Mouse (Mus musculus) hindbrain, embryonic 10.5 days (tissue): ENCODE measurements around the gene Aph1a. TPM values are rescaled to one million over a fixed set of nuclear protein-coding genes. Genes with fewer than 3 reads are reported as not detected.
"Not testable (repeated sequence)": the region's sequence is repeated elsewhere in the genome, so short reads cannot be mapped to it uniquely, and the experiment has no call there.

Experiments used
- DNase-seq: peaks from one replicate; pipeline ENCODE4 v3.0.0-alpha.2; 2017; ENCODE audit warnings: low spot score
- H3K27ac ChIP-seq: fragments of 300-500 bp; sonication (generic); 2 replicates; pipeline ENCODE4 v1.5.1; 2016; ENCODE audit warnings: mild to moderate bottlenecking, moderate library complexity
- H3K27me3 ChIP-seq: fragments of 300-500 bp; sonication (generic); 2 replicates; pipeline ENCODE4 v1.6.1; 2016; ENCODE audit warnings: mild to moderate bottlenecking; ENCODE audit not compliant: poor library complexity, insufficient read depth, severe bottlenecking
- H3K36me3 ChIP-seq: fragments of 300-500 bp; sonication (generic); 2 replicates; pipeline ENCODE4 v1.6.1; 2016; ENCODE audit warnings: mild to moderate bottlenecking, moderate library complexity
- H3K4me1 ChIP-seq: fragments of 300-500 bp; sonication (generic); replicated peaks from 2 replicates; pipeline ENCODE4 v1.6.1; 2016; ENCODE audit warnings: mild to moderate bottlenecking
- H3K4me3 ChIP-seq: fragments of 300-500 bp; sonication (generic); 2 replicates; pipeline ENCODE4 v1.5.1; 2016; ENCODE audit warnings: mild to moderate bottlenecking, moderate library complexity
- H3K9me3 ChIP-seq: fragments of 300-500 bp; sonication (generic); 2 replicates; pipeline ENCODE4 v1.6.1; 2016; ENCODE audit warnings: mild to moderate bottlenecking, moderate library complexity
- WGBS: fragments of 180-500 bp; shearing (Covaris S2); methylation state at CpG from one replicate; pipeline ENCODE4 v1.1.7; 2016; 5-methylcytosine and 5-hydroxymethylcytosine counted together
- polyA plus RNA-seq: library from polyadenylated mRNA; unstranded; fragments of >200 nt; fragmentation: Nextera tagmentation; extraction: Ambion mirVana; gene quantifications from 2 replicates; pipeline ENCODE4 v1.2.1, GENCODE M21; 2016

The Aph1a gene
- 33.9 and 35.8 TPM in 2 replicates for polyA plus RNA-seq

GRCm38 (mm10) chr3:95893606-95894316, at the start of gene Aph1a:
TSS of gene Aph1a (plus strand) at chr3:95893969.
- Histone ChIP-seq H3K36me3 (peaks cover 22% of the 10 kb centered on the region), H3K4me3 (peak within 1 kb of the TSS; percentile 77), H3K27ac (peak within 1 kb of the TSS; percentile 88), H3K4me1 (peaks cover 44% of the 10 kb centered on the region)
- not testable (repeated sequence) for H3K9me3 ChIP-seq, H3K27me3 ChIP-seq
- under 1% methylated on average over 30 of the region's 43 CpGs for WGBS
- peak; percentile 97 for DNase-seq

- H3K4me3 ChIP-seq: no peak overlapping the region
- peaks cover 79% of the 10 kb centered on the region for H3K36me3 ChIP-seq
- DNase-seq: no peak
- 88% methylated on average over 4 of the region's 4 CpGs for WGBS
- no peaks in the 10 kb centered on the region for H3K9me3 ChIP-seq
- H3K27ac ChIP-seq: no peak overlapping the region
- H3K4me1 ChIP-seq: peaks cover 6% of the 10 kb centered on the region
- no peaks in the 10 kb centered on the region for H3K27me3 ChIP-seq
Observed at GRCm38 (mm10) chr3:95850611-95851010, 43.2 kb upstream of the Aph1a start.

GRCm38 (mm10) chr3:95851317-95851716, 42.5 kb upstream of the Aph1a start:
- Histone ChIP-seq H3K4me1 (peaks cover 6% of the 10 kb centered on the region), H3K4me3 (no peak overlapping the region), H3K36me3 (peaks cover 72% of the 10 kb centered on the region), H3K9me3 (no peaks in the 10 kb centered on the region), H3K27ac (no peak overlapping the region), H3K27me3 (no peaks in the 10 kb centered on the region)
- 95% methylated on average over 8 of the region's 8 CpGs for WGBS
- DNase-seq: no peak

GRCm38 (mm10) chr3:95855502-95856089, 38.2 kb upstream of the Aph1a start, which contains the start of gene Prpf3:
TSS of gene Prpf3 (minus strand) at chr3:95855885.
- WGBS: under 1% methylated on average over 56 of the region's 56 CpGs
- peak within 1 kb of the TSS; percentile 96 for H3K4me3 ChIP-seq
- peaks cover 29% of the 10 kb centered on the region for H3K36me3 ChIP-seq
- DNase-seq: peak; percentile 93
- no peaks in the 10 kb centered on the region for H3K9me3 ChIP-seq
- peaks cover 6% of the 10 kb centered on the region for H3K4me1 ChIP-seq
- no peaks in the 10 kb centered on the region for H3K27me3 ChIP-seq
- peak within 1 kb of the TSS; percentile 93 for H3K27ac ChIP-seq

GRCm38 (mm10) chr3:95856115-95856514, 37.7 kb upstream of the Aph1a start:
- Histone ChIP-seq H3K4me1 (peaks cover 6% of the 10 kb centered on the region), H3K27ac (peak overlapping the region; percentile 93), H3K36me3 (peaks cover 24% of the 10 kb centered on the region), H3K27me3 (no peaks in the 10 kb centered on the region), H3K4me3 (peak overlapping the region; percentile 96), H3K9me3 (no peaks in the 10 kb centered on the region)
- 29% methylated on average over 7 of the region's 7 CpGs for WGBS
- no peak for DNase-seq

- not testable (repeated sequence) for H3K9me3 ChIP-seq, DNase-seq, H3K27ac ChIP-seq, H3K4me3 ChIP-seq, H3K4me1 ChIP-seq, H3K27me3 ChIP-seq
- H3K36me3 ChIP-seq: peaks cover 24% of the 10 kb centered on the region
- 78% methylated on average over 1 of the region's 1 CpGs for WGBS
Observed at GRCm38 (mm10) chr3:95857050-95857449, 36.7 kb upstream of the Aph1a start.

- H3K4me1 ChIP-seq, H3K9me3 ChIP-seq, H3K27ac ChIP-seq, H3K27me3 ChIP-seq, DNase-seq, H3K4me3 ChIP-seq: not testable (repeated sequence)
- 84% methylated on average over 3 of the region's 3 CpGs for WGBS
- H3K36me3 ChIP-seq: peaks cover 22% of the 10 kb centered on the region
Observed at GRCm38 (mm10) chr3:95858278-95858677, 35.5 kb upstream of the Aph1a start.

- Histone ChIP-seq H3K27ac (no peak overlapping the region), H3K27me3 (no peaks in the 10 kb centered on the region), H3K36me3 (peaks cover 38% of the 10 kb centered on the region), H3K4me1 (no peaks in the 10 kb centered on the region; the same call in 1 of the 2 replicates), H3K9me3 (no peaks in the 10 kb centered on the region), H3K4me3 (no peak overlapping the region)
- 80% methylated on average over 3 of the region's 3 CpGs for WGBS
- DNase-seq: no peak
Observed at GRCm38 (mm10) chr3:95860323-95860722, 33.4 kb upstream of the Aph1a start.

- Histone ChIP-seq H3K4me1 (no peaks in the 10 kb centered on the region; the same call in 1 of the 2 replicates), H3K36me3 (peaks cover 45% of the 10 kb centered on the region), H3K27ac (no peak overlapping the region), H3K27me3 (no peaks in the 10 kb centered on the region), H3K4me3 (no peak overlapping the region), H3K9me3 (no peaks in the 10 kb centered on the region)
- no peak for DNase-seq
- 78% methylated on average over 10 of the region's 10 CpGs for whole genome bisulfite sequencing
Observed at GRCm38 (mm10) chr3:95861216-95861615, 32.6 kb upstream of the Aph1a start.

- H3K27me3 ChIP-seq: no peaks in the 10 kb centered on the region
- no peaks in the 10 kb centered on the region for H3K4me1 ChIP-seq
- 39% methylated on average over 2 of the region's 2 CpGs for WGBS
- no peak overlapping the region for H3K27ac ChIP-seq
- peak; percentile 50 for DNase-seq
- H3K4me3 ChIP-seq: no peak overlapping the region
- H3K9me3 ChIP-seq: no peaks in the 10 kb centered on the region
- H3K36me3 ChIP-seq: peaks cover 51% of the 10 kb centered on the region
Observed at GRCm38 (mm10) chr3:95861796-95862195, 32.0 kb upstream of the Aph1a start.

- 81% methylated on average over 7 of the region's 7 CpGs for WGBS
- Histone ChIP-seq H3K27me3 (no peaks in the 10 kb centered on the region), H3K9me3 (no peaks in the 10 kb centered on the region), H3K36me3 (peaks cover 69% of the 10 kb centered on the region), H3K4me1 (no peaks in the 10 kb centered on the region), H3K27ac (no peak overlapping the region), H3K4me3 (no peak overlapping the region)
- no peak for DNase-seq
Observed at GRCm38 (mm10) chr3:95863578-95863977, 30.2 kb upstream of the Aph1a start.

- H3K4me1 ChIP-seq: peaks cover 2% of the 10 kb centered on the region
- no peaks in the 10 kb centered on the region for H3K27me3 ChIP-seq
- 95% methylated on average over 5 of the region's 5 CpGs for WGBS
- H3K4me3 ChIP-seq: no peak overlapping the region
- H3K9me3 ChIP-seq: no peaks in the 10 kb centered on the region
- H3K36me3 ChIP-seq: peaks cover 82% of the 10 kb centered on the region
- no peak overlapping the region for H3K27ac ChIP-seq
- DNase-seq: no peak
Observed at GRCm38 (mm10) chr3:95865050-95865449, 28.7 kb upstream of the Aph1a start.

- H3K27me3 ChIP-seq: no peaks in the 10 kb centered on the region
- H3K27ac ChIP-seq: no peak overlapping the region
- H3K9me3 ChIP-seq: no peaks in the 10 kb centered on the region
- H3K4me1 ChIP-seq: peaks cover 7% of the 10 kb centered on the region
- no peak overlapping the region for H3K4me3 ChIP-seq
- H3K36me3 ChIP-seq: peaks cover 86% of the 10 kb centered on the region
- WGBS: 92% methylated on average over 20 of the region's 20 CpGs
- DNase-seq: no peak
Observed at GRCm38 (mm10) chr3:95865571-95865970, 28.2 kb upstream of the Aph1a start.
